Mouse (Mus musculus): ENCODE data around the gene Spon2. TPM values are rescaled to one million over a fixed set of nuclear protein-coding genes. Genes with fewer than 3 reads are reported as not detected.

Gene Spon2
- polyA plus RNA-seq, 1 experiment from 2014 or later = 4.2 TPM

- no peaks in the 10 kb centered on the region for H3K27me3 ChIP-seq (ENCODE audit: control insufficient read depth, insufficient read depth, low read length)
- no peak overlapping the region for H3K4me2 ChIP-seq (ENCODE audit: low read depth, low read length)
- no peak overlapping the region for H3K9ac ChIP-seq (replicated peaks; ENCODE audit: low read length)
- 0 out of 2 replicates have a peak overlapping the region, but pooled peaks have one; percentile 13 for H3K27ac ChIP-seq (replicated peaks; ENCODE audit: low read depth, low read length)
- H3K4me3 ChIP-seq (ENCODE audit: low read depth, low read length) = no peak overlapping the region
- no peaks in the 10 kb centered on the region for H3K36me3 ChIP-seq (replicated peaks; ENCODE audit: control insufficient read depth, insufficient read depth, low read depth, low read length)
- no peaks in the 10 kb centered on the region for H3K9me3 ChIP-seq (replicated peaks; ENCODE audit: control insufficient read depth, low read length)
- no peaks in the 10 kb centered on the region; the same call in none of the 2 replicates for H3K4me1 ChIP-seq (ENCODE audit: control insufficient read depth, insufficient read depth, low read length)
- WGBS = 50% methylated on average over 9 of the region's 9 CpGs
- no peak for ATAC-seq (replicated peaks; ENCODE audit: insufficient number of reproducible peaks, low FRiP score, low TSS enrichment, low read depth)
- DNase-seq (ENCODE audit: low spot score) = no peak
These were observed 4.8 kb upstream of the Spon2 start for GRCm38 (mm10) chr5:33222841-33223744.

GRCm38 (mm10) chr5:33222389-33222788, 4.1 kb upstream of the Spon2 start:
- peaks cover 4% of the 10 kb centered on the region for H3K4me1 ChIP-seq (ENCODE audit: control insufficient read depth, insufficient read depth, low read length)
- WGBS = 33% methylated on average over 6 of the region's 6 CpGs
- no peak overlapping the region for H3K4me3 ChIP-seq (ENCODE audit: low read depth, low read length)
- H3K27me3 ChIP-seq (ENCODE audit: control insufficient read depth, insufficient read depth, low read length) = no peaks in the 10 kb centered on the region
- H3K9ac ChIP-seq (replicated peaks; ENCODE audit: low read length) = no peak overlapping the region
- H3K27ac ChIP-seq (replicated peaks; ENCODE audit: low read depth, low read length) = 0 out of 2 replicates have a peak overlapping the region, but pooled peaks have one; percentile 13
- H3K36me3 ChIP-seq (replicated peaks; ENCODE audit: control insufficient read depth, insufficient read depth, low read depth, low read length) = no peaks in the 10 kb centered on the region
- peak; percentile 60 for DNase-seq (ENCODE audit: low spot score)
- H3K4me2 ChIP-seq (ENCODE audit: low read depth, low read length) = no peak overlapping the region
- H3K9me3 ChIP-seq (replicated peaks; ENCODE audit: control insufficient read depth, low read length) = no peaks in the 10 kb centered on the region
- no peak for ATAC-seq (replicated peaks; ENCODE audit: insufficient number of reproducible peaks, low FRiP score, low TSS enrichment, low read depth)

GRCm38 (mm10) chr5:33220350-33221044, 2.2 kb upstream of the Spon2 start:
- no peaks in the 10 kb centered on the region for H3K27me3 ChIP-seq (ENCODE audit: control insufficient read depth, insufficient read depth, low read length)
- no peaks in the 10 kb centered on the region for H3K9me3 ChIP-seq (replicated peaks; ENCODE audit: control insufficient read depth, low read length)
- H3K4me2 ChIP-seq (ENCODE audit: low read depth, low read length) = no peak overlapping the region
- H3K9ac ChIP-seq (replicated peaks; ENCODE audit: low read length) = no peak overlapping the region
- 82% methylated on average over 10 of the region's 10 CpGs for WGBS
- DNase-seq (ENCODE audit: low spot score) (no peak), ATAC-seq (replicated peaks; ENCODE audit: insufficient number of reproducible peaks, low FRiP score, low TSS enrichment, low read depth) (no peak)
- H3K4me3 ChIP-seq (ENCODE audit: low read depth, low read length) = no peak overlapping the region
- no peaks in the 10 kb centered on the region for H3K36me3 ChIP-seq (replicated peaks; ENCODE audit: control insufficient read depth, insufficient read depth, low read depth, low read length)
- H3K4me1 ChIP-seq (ENCODE audit: control insufficient read depth, insufficient read depth, low read length) = peaks cover 4% of the 10 kb centered on the region
- H3K27ac ChIP-seq (replicated peaks; ENCODE audit: low read depth, low read length) = no peak overlapping the region

GRCm38 (mm10) chr5:33219831-33220230, 1.6 kb upstream of the Spon2 start:
- no peaks in the 10 kb centered on the region for H3K36me3 ChIP-seq (replicated peaks; ENCODE audit: control insufficient read depth, insufficient read depth, low read depth, low read length)
- H3K27me3 ChIP-seq (ENCODE audit: control insufficient read depth, insufficient read depth, low read length) = no peaks in the 10 kb centered on the region
- peaks cover 4% of the 10 kb centered on the region for H3K4me1 ChIP-seq (ENCODE audit: control insufficient read depth, insufficient read depth, low read length)
- no peak for ATAC-seq (replicated peaks; ENCODE audit: insufficient number of reproducible peaks, low FRiP score, low TSS enrichment, low read depth)
- no peak overlapping the region for H3K9ac ChIP-seq (replicated peaks; ENCODE audit: low read length)
- H3K27ac ChIP-seq (replicated peaks; ENCODE audit: low read depth, low read length) = no peak overlapping the region
- H3K4me3 ChIP-seq (ENCODE audit: low read depth, low read length) = no peak overlapping the region
- H3K9me3 ChIP-seq (replicated peaks; ENCODE audit: control insufficient read depth, low read length) = no peaks in the 10 kb centered on the region
- WGBS = 89% methylated on average over 4 of the region's 4 CpGs
- no peak overlapping the region for H3K4me2 ChIP-seq (ENCODE audit: low read depth, low read length)
- no peak for DNase-seq (ENCODE audit: low spot score)

- Histone ChIP-seq H3K4me2 (ENCODE audit: low read depth, low read length) (no peak overlapping the region), H3K27me3 (ENCODE audit: control insufficient read depth, insufficient read depth, low read length) (no peaks in the 10 kb centered on the region), H3K9me3 (replicated peaks; ENCODE audit: control insufficient read depth, low read length) (no peaks in the 10 kb centered on the region), H3K4me1 (ENCODE audit: control insufficient read depth, insufficient read depth, low read length) (peaks cover 4% of the 10 kb centered on the region), H3K4me3 (ENCODE audit: low read depth, low read length) (no peak overlapping the region), H3K27ac (replicated peaks; ENCODE audit: low read depth, low read length) (no peak overlapping the region), H3K36me3 (replicated peaks; ENCODE audit: control insufficient read depth, insufficient read depth, low read depth, low read length) (no peaks in the 10 kb centered on the region), H3K9ac (replicated peaks; ENCODE audit: low read length) (no peak overlapping the region)
- no peak for ATAC-seq (replicated peaks; ENCODE audit: insufficient number of reproducible peaks, low FRiP score, low TSS enrichment, low read depth)
- WGBS = 76% methylated on average over 20 of the region's 20 CpGs
- DNase-seq (ENCODE audit: low spot score) = no peak
These were observed 643 bp upstream of the Spon2 start for GRCm38 (mm10) chr5:33218746-33219449.

GRCm38 (mm10) chr5:33217663-33218062, 592 bp downstream of the Spon2 start:
- Histone ChIP-seq H3K4me3 (ENCODE audit: low read depth, low read length) (no peak overlapping the region), H3K27me3 (ENCODE audit: control insufficient read depth, insufficient read depth, low read length) (no peaks in the 10 kb centered on the region), H3K9ac (replicated peaks; ENCODE audit: low read length) (no peak overlapping the region), H3K4me1 (ENCODE audit: control insufficient read depth, insufficient read depth, low read length) (peaks cover 4% of the 10 kb centered on the region), H3K36me3 (replicated peaks; ENCODE audit: control insufficient read depth, insufficient read depth, low read depth, low read length) (no peaks in the 10 kb centered on the region), H3K9me3 (replicated peaks; ENCODE audit: control insufficient read depth, low read length) (no peaks in the 10 kb centered on the region), H3K4me2 (ENCODE audit: low read depth, low read length) (no peak overlapping the region), H3K27ac (replicated peaks; ENCODE audit: low read depth, low read length) (no peak overlapping the region)
- WGBS = 47% methylated on average over 3 of the region's 3 CpGs
- ATAC-seq (replicated peaks; ENCODE audit: insufficient number of reproducible peaks, low FRiP score, low TSS enrichment, low read depth) (no peak), DNase-seq (ENCODE audit: low spot score) (no peak)

- no peaks in the 10 kb centered on the region for H3K9me3 ChIP-seq (replicated peaks; ENCODE audit: control insufficient read depth, low read length)
- H3K4me1 ChIP-seq (ENCODE audit: control insufficient read depth, insufficient read depth, low read length) = peaks cover 4% of the 10 kb centered on the region
- H3K27me3 ChIP-seq (ENCODE audit: control insufficient read depth, insufficient read depth, low read length) = no peaks in the 10 kb centered on the region
- no peak overlapping the region for H3K4me2 ChIP-seq (ENCODE audit: low read depth, low read length)
- H3K4me3 ChIP-seq (ENCODE audit: low read depth, low read length) = no peak overlapping the region
- H3K9ac ChIP-seq (replicated peaks; ENCODE audit: low read length) = no peak overlapping the region
- H3K36me3 ChIP-seq (replicated peaks; ENCODE audit: control insufficient read depth, insufficient read depth, low read depth, low read length) = no peaks in the 10 kb centered on the region
- H3K27ac ChIP-seq (replicated peaks; ENCODE audit: low read depth, low read length) = no peak overlapping the region
- ATAC-seq (replicated peaks; ENCODE audit: insufficient number of reproducible peaks, low FRiP score, low TSS enrichment, low read depth) = no peak
- DNase-seq (ENCODE audit: low spot score) = no peak
- WGBS = 68% methylated on average over 4 of the region's 4 CpGs
These were observed 3.5 kb downstream of the Spon2 start for GRCm38 (mm10) chr5:33214723-33215122.

Data from embryonic facial prominence, embryonic 11.5 days (tissue).